8 mouse cellular contexts compared by ENCODE assay signal in genomic region chr5:92042377-92043348, GRCm38 (mm10). TPM values are rescaled to one million over a fixed set of nuclear protein-coding genes. Genes with fewer than 3 reads are reported as not detected.
DNase-seq lines count a peak whose midpoint lies in the region; ATAC-seq and TF ChIP-seq lines count a peak whose summit lies in the region.

No protein-coding gene starts in this region.

- peaks cover 14% of the 10 kb centered on the region for H3K27me3 ChIP-seq in megakaryocyte, embryonic 14.5 days (replicated peaks)

- TF ChIP-seq POLR2A in cortical plate, adult 2 months (IDR thresholded peaks at IDR 0.05; ENCODE audit: extremely low read depth, insufficient read depth, low read length): peak; percentile 67

- peak overlapping the region; percentile 70 for H3K4me3 ChIP-seq in cortical plate, adult 2 months (ENCODE audit: insufficient read depth, low read length)
- H3K4me3 ChIP-seq in megakaryocyte, embryonic 14.5 days (replicated peaks): peak overlapping the region; percentile 95

- 0 out of 2 replicates have a peak, but pooled peaks cover 1% of the 10 kb centered on the region for H3K4me1 ChIP-seq in cortical plate, adult 2 months (ENCODE audit: control insufficient read depth, insufficient read depth, low read length)
- peaks cover 10% of the 10 kb centered on the region for H3K4me1 ChIP-seq in megakaryocyte, embryonic 14.5 days

- peak; percentile 98 for ATAC-seq in activated CD4-positive, CD25-positive, alpha-beta regulatory T cell, adult 4 months

- peak; percentile 87 to 90 for DNase-seq in gastrocnemius, adult 8-10 months (ENCODE audit: low spot score in 2 of 2)
- peak; percentile 44 for DNase-seq in hindlimb bud, embryonic 11.5 days (ENCODE audit: extremely low spot score, low read depth, low spot score)
- peak; percentile 95 to 96 for DNase-seq in left cerebral cortex, adult 8-10 months (ENCODE audit: low spot score in 2 of 2)
- DNase-seq in right cerebral cortex, postnatal 10 days (ENCODE audit: low spot score in 2 of 2): peak; percentile 96
- peak; percentile 93 for DNase-seq in urinary bladder, postnatal 25 days (ENCODE audit: low spot score)

- no peaks in the 10 kb centered on the region for H3K9me3 ChIP-seq in megakaryocyte, embryonic 14.5 days

- peak overlapping the region; percentile 73 for H3K27ac ChIP-seq in cortical plate, adult 2 months (ENCODE audit: insufficient read depth, low read length)

- H3K36me3 ChIP-seq in megakaryocyte, embryonic 14.5 days (replicated peaks; ENCODE audit: low read length): no peaks in the 10 kb centered on the region

- no peak for TF ChIP-seq CTCF in cortical plate, adult 2 months (IDR thresholded peaks at IDR 0.05; ENCODE audit: extremely low read depth, insufficient read depth, low read length)

RNA-seq across cellular contexts. Expression of gene Cdkl2, which starts 1.0 kb away (rescaled TPM):
- polyA plus RNA-seq in activated CD4-positive, CD25-positive, alpha-beta regulatory T cell, adult 4 months (2017; shearing (Covaris generic)): 1 to 10 TPM; 2.6 to 3.4 TPM
- 19.0 and 21.9 TPM in 2 replicates for polyA plus RNA-seq in cortical plate, adult 2 months (2012; rRNA removed)
- total RNA-seq in gastrocnemius, adult 8-10 months (2022): 1 to 10 TPM; 4.2 to 7.5 (median 5.7) TPM
- 10 to 100 TPM; 30.0 to 32.2 (median 30.6) TPM for total RNA-seq in left cerebral cortex, adult 8-10 months (2022)
- 0.04 and 1.3 TPM in 2 replicates for polyA plus RNA-seq in megakaryocyte, embryonic 14.5 days (2012; ENCODE audit: insufficient read depth, low replicate concordance)

RNA-seq across cellular contexts. Expression of gene G3bp2, which starts 40.9 kb away (rescaled TPM):
- polyA plus RNA-seq in activated CD4-positive, CD25-positive, alpha-beta regulatory T cell, adult 4 months (2017; shearing (Covaris generic)): 100 to 1,000 TPM; 204 to 221 TPM
- 121 and 127 TPM in 2 replicates for polyA plus RNA-seq in cortical plate, adult 2 months (2012; rRNA removed)
- 10 to 100 TPM; 53.3 to 63.2 (median 60.7) TPM for total RNA-seq in gastrocnemius, adult 8-10 months (2022)
- total RNA-seq in left cerebral cortex, adult 8-10 months (2022): 100 to 1,000 TPM; 204 to 226 (median 221) TPM
- 3.8 and 11.5 TPM in 2 replicates for polyA plus RNA-seq in megakaryocyte, embryonic 14.5 days (2012; ENCODE audit: insufficient read depth, low replicate concordance)

RNA-seq across cellular contexts. Expression of gene Odaph, which starts 55.4 kb away (rescaled TPM):
- not detected for polyA plus RNA-seq in activated CD4-positive, CD25-positive, alpha-beta regulatory T cell, adult 4 months (2017; shearing (Covaris generic))
- not detected in 2 replicates for polyA plus RNA-seq in cortical plate, adult 2 months (2012; rRNA removed)
- total RNA-seq in gastrocnemius, adult 8-10 months (2022): not detected
- total RNA-seq in left cerebral cortex, adult 8-10 months (2022): not detected
- polyA plus RNA-seq in megakaryocyte, embryonic 14.5 days (2012; ENCODE audit: insufficient read depth, low replicate concordance): 0.12 TPM in 1 of 2 replicates, not detected in the other

Comparison
In these comparisons a context has a peak if more than half of its experiments do, and no peak if none do; other contexts are left out.
1. Peak in every context shown above with its lines: DNase-seq, ATAC-seq, H3K4me3 ChIP-seq and H3K27ac ChIP-seq.
2. DNase-seq: peak in every context shown above with its lines; median percentile 96 in right cerebral cortex, postnatal 10 days; 96 in left cerebral cortex, adult 8-10 months; 93 in urinary bladder, postnatal 25 days; 88 in gastrocnemius, adult 8-10 months; 44 in hindlimb bud, embryonic 11.5 days.